Mouse (Mus musculus) kidney, postnatal 14 days (tissue): ENCODE data around the gene Rfx1.

ENCODE experiments used
- DNase-seq: peaks from one replicate; pipeline ENCODE4 v3.0.0; 2022; ENCODE audit warnings: mixed read lengths

Rfx1 gene

GRCm38 (mm10) chr8:84063861-84064610, 2.6 kb upstream of the Rfx1 start:
- no peak for DNase-seq

- DNase-seq, result no peak
These were observed 1.6 kb upstream of the Rfx1 start, which contains the start of gene Gm10643 for GRCm38 (mm10) chr8:84065037-84065436. Gene Gm10643 (minus strand): TSS chr8:84065137.

GRCm38 (mm10) chr8:84065457-84066072, 1.1 kb upstream of the Rfx1 start:
- no peak for DNase-seq

GRCm38 (mm10) chr8:84067047-84067573, 476 bp downstream of the Rfx1 start:
- peak; percentile 98 for DNase-seq

- DNase-seq, result no peak
These were observed 1.3 kb downstream of the Rfx1 start for GRCm38 (mm10) chr8:84067911-84068310.

- no peak for DNase-seq
These were observed 1.8 kb downstream of the Rfx1 start for GRCm38 (mm10) chr8:84068316-84069035.

- peak; percentile 45 for DNase-seq
These were observed 2.5 kb downstream of the Rfx1 start for GRCm38 (mm10) chr8:84069169-84069568.

GRCm38 (mm10) chr8:84069750-84070149, 3.1 kb downstream of the Rfx1 start:
- DNase-seq, result no peak

- no peak for DNase-seq
These were observed 3.6 kb downstream of the Rfx1 start for GRCm38 (mm10) chr8:84070241-84070640.

GRCm38 (mm10) chr8:84070667-84071066, 4.0 kb downstream of the Rfx1 start:
- DNase-seq, result no peak

- DNase-seq, result no peak
These were observed 5.3 kb downstream of the Rfx1 start for GRCm38 (mm10) chr8:84071921-84072320.

GRCm38 (mm10) chr8:84072321-84072720, 5.7 kb downstream of the Rfx1 start:
- DNase-seq, result no peak

GRCm38 (mm10) chr8:84073230-84073976, 6.8 kb downstream of the Rfx1 start:
- DNase-seq, result no peak

GRCm38 (mm10) chr8:84076412-84076811, 9.8 kb downstream of the Rfx1 start:
- no peak for DNase-seq

- no peak for DNase-seq
These were observed 10.2 kb downstream of the Rfx1 start for GRCm38 (mm10) chr8:84076849-84077248.

GRCm38 (mm10) chr8:84079206-84079605, 12.6 kb downstream of the Rfx1 start:
- DNase-seq, result no peak

- DNase-seq, result peak; percentile 82
These were observed 17.2 kb downstream of the Rfx1 start for GRCm38 (mm10) chr8:84083829-84084241.

- DNase-seq, result peak; percentile 33
These were observed 17.9 kb downstream of the Rfx1 start for GRCm38 (mm10) chr8:84084341-84085115.

- peak; percentile 44 for DNase-seq
These were observed 20.5 kb downstream of the Rfx1 start for GRCm38 (mm10) chr8:84087156-84087555.

GRCm38 (mm10) chr8:84087821-84088220, 21.2 kb downstream of the Rfx1 start:
- DNase-seq, result no peak

GRCm38 (mm10) chr8:84089277-84089676, 22.6 kb downstream of the Rfx1 start:
- DNase-seq, result no peak

GRCm38 (mm10) chr8:84090585-84090984, 24.0 kb downstream of the Rfx1 start:
- no peak for DNase-seq
